Mouse (Mus musculus): ENCODE results near the gene Snrnp27. TPM values are rescaled to one million over a fixed set of nuclear protein-coding genes. Genes with fewer than 3 reads are reported as not detected.

Snrnp27 gene
- polyA plus RNA-seq, 2 experiments: 27.2 to 58.2 TPM

DNA sequence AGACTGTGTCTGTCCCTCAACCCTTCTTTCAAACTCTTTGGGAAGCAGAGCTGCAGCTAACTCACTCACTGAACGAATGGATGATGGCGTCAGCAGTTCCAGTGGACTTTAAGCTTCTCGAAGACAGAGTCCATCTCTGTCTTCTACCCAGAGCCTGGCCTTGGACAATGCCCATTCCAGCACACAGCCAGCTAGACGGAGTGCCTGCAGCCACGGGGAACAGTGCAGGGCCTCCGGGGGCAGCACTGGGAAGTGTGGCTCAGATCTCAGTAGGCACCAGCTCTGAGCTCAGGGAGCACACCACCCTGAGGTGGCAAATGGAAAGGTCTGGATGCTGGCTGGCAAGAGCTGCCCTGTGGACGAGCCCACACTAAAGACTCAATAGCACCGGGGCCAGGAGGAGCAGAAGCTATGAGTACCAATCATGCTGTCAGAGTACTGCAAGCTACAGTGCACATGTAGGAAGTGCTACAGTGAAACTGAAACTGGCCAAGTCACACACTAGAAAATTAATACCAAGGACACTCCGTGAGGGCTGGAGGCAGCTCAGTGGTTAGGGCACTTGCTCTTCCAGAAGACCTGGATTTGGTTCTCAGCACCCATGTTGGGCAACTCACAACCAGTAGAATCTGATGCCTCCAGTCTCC lies 29.9 kb downstream of the Snrnp27 start:
- Histone ChIP-seq H3K36me3 (replicated peaks; ENCODE audit: control insufficient read depth, insufficient read depth, low read depth) (peaks cover 82% of the 10 kb centered on the region), H3K4me3 (ENCODE audit: insufficient read depth in 1 of 2, low read depth in 2 of 2, low read length in 2 of 2) (no peak overlapping the region), H3K27ac (no peak overlapping the region), H3K27me3 (ENCODE audit: control insufficient read depth, insufficient read depth, low read length) (no peaks in the 10 kb centered on the region), H3K4me1 (replicated peaks; ENCODE audit: control insufficient read depth in 2 of 2, insufficient read depth in 2 of 2, low read length in 1 of 2) (peaks cover 5% of the 10 kb centered on the region in 2 experiments), H3K9ac (replicated peaks) (no peak overlapping the region), H3K9me3 (ENCODE audit: control insufficient read depth, low read length) (no peaks in the 10 kb centered on the region), H3K4me2 (ENCODE audit: low read depth) (no peak overlapping the region)
- 78% methylated on average over 9 of the region's 9 CpGs for WGBS (ENCODE audit: insufficient replicate concordance)
- TF ChIP-seq CTCF (IDR thresholded peaks at IDR 0.05; ENCODE audit: low read depth): peak; percentile 43
- TF ChIP-seq EP300 (IDR thresholded peaks at IDR 0.05; ENCODE audit: low read depth): no peak
- DNase-seq (ENCODE audit: low read depth in 3 of 3, low spot score in 3 of 3) (no peak), ATAC-seq (ENCODE audit: insufficient read depth) (no peak)

DNA sequence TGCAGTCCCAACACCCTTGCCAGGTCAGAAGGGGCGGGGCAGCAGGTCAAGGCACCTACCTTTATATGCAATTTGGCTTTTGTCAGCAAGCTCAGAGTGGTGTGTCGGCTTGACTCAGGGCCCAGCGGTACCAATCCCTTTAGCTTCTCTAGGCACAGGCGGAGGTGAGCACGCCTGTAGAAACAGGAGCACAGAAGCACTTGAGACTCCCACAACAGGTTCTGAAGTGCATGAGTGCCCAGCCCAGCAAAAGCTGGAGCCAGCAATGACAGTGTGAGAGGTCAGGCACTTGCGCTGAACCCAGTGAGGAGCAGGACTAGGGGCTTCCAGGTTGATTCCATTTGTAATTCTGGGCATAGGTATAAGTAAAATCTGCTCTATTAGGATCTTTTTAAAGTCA lies 31.3 kb downstream of the Snrnp27 start:
- no peaks in the 10 kb centered on the region; a peak in 1 of 4 replicates for H3K4me1 ChIP-seq (replicated peaks; ENCODE audit: control insufficient read depth in 2 of 2, insufficient read depth in 2 of 2, low read length in 1 of 2)
- H3K36me3 ChIP-seq (replicated peaks; ENCODE audit: control insufficient read depth, insufficient read depth, low read depth): peaks cover 82% of the 10 kb centered on the region
- no peak overlapping the region for H3K9ac ChIP-seq (replicated peaks)
- H3K27me3 ChIP-seq (ENCODE audit: control insufficient read depth, insufficient read depth, low read length): no peaks in the 10 kb centered on the region
- H3K9me3 ChIP-seq (ENCODE audit: control insufficient read depth, low read length): no peaks in the 10 kb centered on the region
- DNase-seq (ENCODE audit: low read depth in 3 of 3, low spot score in 3 of 3): no peak
- H3K4me2 ChIP-seq (ENCODE audit: low read depth): no peak overlapping the region
- ATAC-seq (ENCODE audit: insufficient read depth): no peak
- H3K27ac ChIP-seq: no peak overlapping the region
- TF ChIP-seq CTCF (IDR thresholded peaks at IDR 0.05; ENCODE audit: low read depth) (no peak), EP300 (IDR thresholded peaks at IDR 0.05; ENCODE audit: low read depth) (no peak)
- WGBS (ENCODE audit: insufficient replicate concordance): 89% methylated on average over 6 of the region's 6 CpGs
- H3K4me3 ChIP-seq (ENCODE audit: insufficient read depth in 1 of 2, low read depth in 2 of 2, low read length in 2 of 2): no peak overlapping the region

DNA sequence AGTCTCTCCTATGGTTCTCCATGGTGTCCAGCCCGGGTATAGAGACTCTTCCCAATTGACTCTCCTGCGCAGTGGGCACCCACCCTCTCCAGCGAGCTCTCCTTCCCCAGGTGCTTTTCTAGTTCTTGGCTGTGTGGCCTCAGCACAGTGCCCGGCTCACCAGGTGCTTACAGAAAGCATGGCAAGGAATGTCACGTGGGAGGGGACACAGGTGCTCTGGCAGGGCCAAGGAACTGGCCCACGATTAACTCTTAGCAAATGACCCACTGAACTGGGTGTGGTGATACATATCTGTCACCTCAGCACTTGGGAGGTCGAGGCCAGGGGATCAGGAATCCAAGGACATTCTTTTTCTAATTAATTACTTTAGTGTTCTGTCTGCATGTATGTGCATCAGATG lies 38.2 kb downstream of the Snrnp27 start:
- WGBS (ENCODE audit: insufficient replicate concordance): 70% methylated on average over 7 of the region's 7 CpGs
- no peak overlapping the region for H3K4me3 ChIP-seq (ENCODE audit: insufficient read depth in 1 of 2, low read depth in 2 of 2, low read length in 2 of 2)
- H3K4me1 ChIP-seq (replicated peaks; ENCODE audit: control insufficient read depth in 2 of 2, insufficient read depth in 2 of 2, low read length in 1 of 2): peaks cover 7 to 13% of the 10 kb centered on the region in 2 experiments
- H3K4me2 ChIP-seq (ENCODE audit: low read depth): no peak overlapping the region
- no peak for TF ChIP-seq CTCF (IDR thresholded peaks at IDR 0.05; ENCODE audit: low read depth)
- no peak for TF ChIP-seq EP300 (IDR thresholded peaks at IDR 0.05; ENCODE audit: low read depth)
- H3K9me3 ChIP-seq (ENCODE audit: control insufficient read depth, low read length): no peaks in the 10 kb centered on the region
- H3K27ac ChIP-seq: no peak overlapping the region
- DNase-seq (ENCODE audit: low read depth in 3 of 3, low spot score in 3 of 3): no peak
- peaks cover 34% of the 10 kb centered on the region for H3K36me3 ChIP-seq (replicated peaks; ENCODE audit: control insufficient read depth, insufficient read depth, low read depth)
- no peak for ATAC-seq (ENCODE audit: insufficient read depth)
- H3K9ac ChIP-seq (replicated peaks): no peak overlapping the region; the same call in 1 of the 2 replicates
- no peaks in the 10 kb centered on the region for H3K27me3 ChIP-seq (ENCODE audit: control insufficient read depth, insufficient read depth, low read length)

DNA sequence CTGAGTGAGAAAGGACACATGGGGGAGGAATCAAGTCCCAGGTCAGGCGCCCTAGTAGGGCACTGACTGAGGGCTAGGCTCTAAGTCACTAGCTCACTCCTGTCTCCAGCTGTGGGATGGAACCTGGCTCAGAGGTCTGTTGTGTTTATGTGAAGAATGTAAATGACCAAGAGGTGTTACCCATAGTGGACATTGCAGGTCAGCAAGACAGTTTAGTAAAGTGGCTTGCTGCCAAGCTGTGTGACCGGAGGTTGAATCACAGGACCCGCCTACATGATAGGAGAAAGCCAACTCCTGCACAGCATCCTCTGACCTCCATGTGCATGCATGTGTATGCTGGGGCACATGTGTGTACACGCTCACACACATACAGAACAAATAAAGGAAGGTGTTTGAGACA lies 38.8 kb downstream of the Snrnp27 start:
- 71% methylated on average over 4 of the region's 4 CpGs for WGBS (ENCODE audit: insufficient replicate concordance)
- Histone ChIP-seq H3K4me3 (ENCODE audit: insufficient read depth in 1 of 2, low read depth in 2 of 2, low read length in 2 of 2) (no peak overlapping the region), H3K9ac (replicated peaks) (no peak overlapping the region), H3K9me3 (ENCODE audit: control insufficient read depth, low read length) (no peaks in the 10 kb centered on the region), H3K27me3 (ENCODE audit: control insufficient read depth, insufficient read depth, low read length) (no peaks in the 10 kb centered on the region), H3K36me3 (replicated peaks; ENCODE audit: control insufficient read depth, insufficient read depth, low read depth) (peaks cover 28% of the 10 kb centered on the region), H3K27ac (peak overlapping the region; percentile 14; the same call in 1 of the 2 replicates), H3K4me2 (ENCODE audit: low read depth) (no peak overlapping the region), H3K4me1 (replicated peaks; ENCODE audit: control insufficient read depth in 2 of 2, insufficient read depth in 2 of 2, low read length in 1 of 2) (peaks cover 13 to 19% of the 10 kb centered on the region in 2 experiments)
- TF ChIP-seq EP300 (IDR thresholded peaks at IDR 0.05; ENCODE audit: low read depth): no peak
- TF ChIP-seq CTCF (IDR thresholded peaks at IDR 0.05; ENCODE audit: low read depth): no peak
- ATAC-seq (ENCODE audit: insufficient read depth) (no peak), DNase-seq (ENCODE audit: low read depth in 3 of 3, low spot score in 3 of 3) (no peak)

DNA sequence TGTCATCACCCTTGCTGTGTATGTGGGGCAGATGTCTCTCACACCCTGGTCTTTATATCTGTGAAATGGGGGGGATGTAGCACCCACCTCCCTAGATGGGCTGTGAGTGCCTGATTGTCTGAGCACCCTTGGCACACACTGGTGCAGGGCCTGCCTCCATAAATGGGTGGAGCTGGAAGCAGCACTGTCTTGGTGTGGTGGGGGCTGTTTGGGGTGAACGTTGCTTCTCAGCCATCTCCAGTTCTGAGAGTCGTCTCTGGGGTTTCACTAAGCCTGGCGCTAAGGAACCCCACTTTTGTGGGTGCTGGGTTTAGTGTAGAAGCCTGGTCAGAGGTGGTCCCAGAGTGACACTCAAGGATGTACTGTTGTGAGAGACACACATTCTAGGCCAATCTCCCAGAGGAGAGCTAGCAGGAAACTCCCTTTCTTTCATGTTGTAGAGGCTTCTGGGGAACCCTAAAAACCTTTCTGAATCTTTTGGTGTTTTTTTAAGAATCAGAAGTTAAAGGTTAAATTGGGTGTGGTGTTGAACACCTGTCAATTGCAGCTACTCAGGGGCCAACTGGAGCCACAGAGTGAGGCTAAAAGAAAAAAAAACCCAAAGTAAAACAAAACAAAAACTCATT lies 39.4 kb downstream of the Snrnp27 start:
- TF ChIP-seq EP300 (IDR thresholded peaks at IDR 0.05; ENCODE audit: low read depth): no peak
- TF ChIP-seq CTCF (IDR thresholded peaks at IDR 0.05; ENCODE audit: low read depth): no peak
- Histone ChIP-seq H3K4me3 (ENCODE audit: insufficient read depth in 1 of 2, low read depth in 2 of 2, low read length in 2 of 2) (no peak overlapping the region), H3K36me3 (replicated peaks; ENCODE audit: control insufficient read depth, insufficient read depth, low read depth) (peaks cover 22% of the 10 kb centered on the region), H3K27me3 (ENCODE audit: control insufficient read depth, insufficient read depth, low read length) (no peaks in the 10 kb centered on the region), H3K4me2 (ENCODE audit: low read depth) (no peak overlapping the region), H3K4me1 (replicated peaks; ENCODE audit: control insufficient read depth in 2 of 2, insufficient read depth in 2 of 2, low read length in 1 of 2) (peaks cover 19 to 26% of the 10 kb centered on the region in 2 experiments), H3K9ac (replicated peaks) (no peak overlapping the region), H3K9me3 (ENCODE audit: control insufficient read depth, low read length) (no peaks in the 10 kb centered on the region), H3K27ac (no peak overlapping the region; the same call in 1 of the 2 replicates)
- 57% methylated on average over 3 of the region's 3 CpGs for WGBS (ENCODE audit: insufficient replicate concordance)
- DNase-seq (ENCODE audit: low read depth in 3 of 3, low spot score in 3 of 3) (no peak), ATAC-seq (ENCODE audit: insufficient read depth) (no peak)
